Mouse (Mus musculus) gastrocnemius, postnatal 10 days (tissue): ENCODE measurements at regions not wholly inside any gene's neighbourhood (a gene's known extent, or its start where the extent isn't known, plus 50 kb on each side); places are given as distances from the start of the nearest gene placed in this dataset.

Experiments
- DNase-seq: peaks from one replicate; pipeline ENCODE4 v3.0.0; 2021; ENCODE audit warnings: mixed read lengths

GRCm38 (mm10) chr6:99979614-99980013 lies 253.4 kb upstream of the Prok2 start:
- no peak for DNase-seq

GRCm38 (mm10) chr6:99978164-99978746 lies 252.1 kb upstream of the Prok2 start:
- DNase-seq, result no peak

- DNase-seq, result no peak
Observed at GRCm38 (mm10) chr6:99976144-99976543, 250.0 kb upstream of the Prok2 start.

- DNase-seq, result no peak
Observed at GRCm38 (mm10) chr6:99975486-99975885, 249.3 kb upstream of the Prok2 start.

GRCm38 (mm10) chr6:99974464-99974863 lies 248.3 kb upstream of the Prok2 start:
- no peak for DNase-seq

- peak; percentile 55 for DNase-seq
Observed at GRCm38 (mm10) chr6:99971376-99971775, 245.2 kb upstream of the Prok2 start.

GRCm38 (mm10) chr6:99968889-99969288 lies 242.7 kb upstream of the Prok2 start:
- DNase-seq, result peak; percentile 69

- DNase-seq, result no peak
Observed at GRCm38 (mm10) chr6:99967465-99967864, 241.3 kb upstream of the Prok2 start.

GRCm38 (mm10) chr6:99964540-99964939 lies 238.3 kb upstream of the Prok2 start:
- DNase-seq, result no peak

- no peak for DNase-seq
Observed at GRCm38 (mm10) chr6:99964007-99964406, 237.8 kb upstream of the Prok2 start.

GRCm38 (mm10) chr6:99959371-99959770 lies 233.2 kb upstream of the Prok2 start:
- no peak for DNase-seq

GRCm38 (mm10) chr6:99954832-99955830 lies 228.9 kb upstream of the Prok2 start:
- no peak for DNase-seq

- no peak for DNase-seq
Observed at GRCm38 (mm10) chr6:99953980-99954776, 228.0 kb upstream of the Prok2 start.

- DNase-seq, result no peak
Observed at GRCm38 (mm10) chr6:99950811-99951210, 224.6 kb upstream of the Prok2 start.

GRCm38 (mm10) chr6:99946917-99947316 lies 220.7 kb upstream of the Prok2 start:
- DNase-seq, result no peak

- DNase-seq, result no peak
Observed at GRCm38 (mm10) chr6:99946481-99946880, 220.3 kb upstream of the Prok2 start.

- no peak for DNase-seq
Observed at GRCm38 (mm10) chr6:99945691-99946090, 219.5 kb upstream of the Prok2 start.

GRCm38 (mm10) chr6:99942958-99943357 lies 216.8 kb upstream of the Prok2 start:
- no peak for DNase-seq

- DNase-seq, result no peak
Observed at GRCm38 (mm10) chr6:99940118-99940517, 213.9 kb upstream of the Prok2 start.

GRCm38 (mm10) chr6:99939382-99939781 lies 213.2 kb upstream of the Prok2 start:
- no peak for DNase-seq

- DNase-seq, result no peak
Observed at GRCm38 (mm10) chr6:99938949-99939348, 212.8 kb upstream of the Prok2 start.

GRCm38 (mm10) chr6:99936716-99937115 lies 210.5 kb upstream of the Prok2 start:
- DNase-seq, result no peak

GRCm38 (mm10) chr6:99935373-99935772 lies 209.2 kb upstream of the Prok2 start:
- DNase-seq, result no peak
